Mouse (Mus musculus) midbrain, postnatal 0 days (tissue): ENCODE measurements around the gene 1700080O16Rik. TPM values are rescaled to one million over a fixed set of nuclear protein-coding genes. Genes with fewer than 3 reads are reported as not detected.

Experiments
- ATAC-seq: fragments of 200-750 bp; cut with Nextera tagmentation; 2 replicates; pipeline ENCODE4 v1.8.0; 2017; ENCODE audit warnings: moderate number of reproducible peaks, mild to moderate bottlenecking, moderate TSS enrichment, moderate library complexity; ENCODE audit not compliant: low FRiP score
- DNase-seq: peaks from one replicate; pipeline ENCODE4 v3.0.0-alpha.2; 2015; ENCODE audit warnings: low spot score
- H3K27ac ChIP-seq: fragments of 300-500 bp; sonication (generic); 2 replicates; pipeline ENCODE4 v1.5.1; 2014; ENCODE audit warnings: low read depth, mild to moderate bottlenecking, low read length, mixed read lengths
- H3K27me3 ChIP-seq: fragments of 300-500 bp; sonication (generic); 2 replicates; pipeline ENCODE4 v1.6.1; 2014; ENCODE audit warnings: low read length, control low read depth, mixed read lengths; ENCODE audit not compliant: insufficient read depth
- H3K36me3 ChIP-seq: fragments of 300-500 bp; sonication (generic); 2 replicates; pipeline ENCODE4 v1.6.1; 2014; ENCODE audit warnings: low read length, control low read depth, mixed read lengths; ENCODE audit not compliant: insufficient read depth
- H3K4me1 ChIP-seq: fragments of 300-500 bp; sonication (generic); 2 replicates; pipeline ENCODE4 v1.6.1; 2014; ENCODE audit warnings: mild to moderate bottlenecking, control low read depth, antibody characterized with exemption, low read length, mixed read lengths; ENCODE audit not compliant: insufficient read depth
- H3K4me2 ChIP-seq: fragments of 300-500 bp; sonication (generic); 2 replicates; pipeline ENCODE4 v1.6.1; 2014; ENCODE audit warnings: low read depth, mild to moderate bottlenecking, low read length, mixed read lengths; ENCODE audit not compliant: poor library complexity, severe bottlenecking
- H3K4me3 ChIP-seq: fragments of 300-500 bp; sonication (generic); 2 replicates; pipeline ENCODE4 v1.5.1; 2014; ENCODE audit warnings: low read depth, mild to moderate bottlenecking, low read length, moderate library complexity
- H3K9ac ChIP-seq: fragments of 300-500 bp; sonication (generic); replicated peaks from 2 replicates; pipeline ENCODE4 v1.6.1; 2014; ENCODE audit warnings: mild to moderate bottlenecking, low read length, moderate library complexity, mixed read lengths; ENCODE audit not compliant: poor library complexity, severe bottlenecking
- H3K9me3 ChIP-seq: fragments of 300-500 bp; sonication (generic); 2 replicates; pipeline ENCODE4 v1.6.1; 2016; ENCODE audit warnings: low read length, control low read depth
- CTCF ChIP-seq: IDR thresholded peaks from 2 replicates; pipeline ENCODE4 v1.5.1; 2016; ENCODE audit warnings: antibody characterized with exemption, mild to moderate bottlenecking
- WGBS: fragments of 180-500 bp; shearing (Covaris S2); extraction: QIAGEN DNeasy Blood & Tissue Kit; methylation state at CpG from one replicate; pipeline ENCODE4 v1.1.7; 2014; 5-methylcytosine and 5-hydroxymethylcytosine counted together
- polyA plus RNA-seq: library from polyadenylated mRNA; unstranded; fragments of >200 nt; fragmentation: Nextera tagmentation; extraction: Ambion mirVana; gene quantifications from 2 replicates; pipeline ENCODE4 v1.2.1, GENCODE M21; 2015
- total RNA-seq: library from RNA; depleted of rRNA; stranded (reverse); fragments of >200 nt; gene quantifications from 2 replicates; pipeline ENCODE4 v1.2.3, GENCODE M21; 2014; rRNA removed

1700080O16Rik gene
- total and polyA plus RNA-seq, 2 experiments from 2014 or later: not detected

- Histone ChIP-seq H3K4me1 (no peaks in the 10 kb centered on the region), H3K4me2 (no peak overlapping the region), H3K27me3 (no peaks in the 10 kb centered on the region), H3K9me3 (no peaks in the 10 kb centered on the region), H3K27ac (no peak overlapping the region), H3K36me3 (no peaks in the 10 kb centered on the region), H3K4me3 (no peak overlapping the region), H3K9ac (no peak overlapping the region)
- DNase-seq: no peak
- no peak for ATAC-seq
- WGBS: 83% methylated on average over 3 of the region's 3 CpGs
- no peak for TF ChIP-seq CTCF
These were observed 24.5 kb downstream of the 1700080O16Rik start for GRCm38 (mm10) chrX:51948071-51948470.

- Histone ChIP-seq H3K4me1 (no peaks in the 10 kb centered on the region), H3K27ac (no peak overlapping the region), H3K4me2 (no peak overlapping the region), H3K4me3 (no peak overlapping the region), H3K36me3 (no peaks in the 10 kb centered on the region), H3K9ac (no peak overlapping the region), H3K9me3 (no peaks in the 10 kb centered on the region), H3K27me3 (no peaks in the 10 kb centered on the region)
- DNase-seq: no peak
- no peak for ATAC-seq
- WGBS: 60% methylated on average over 5 of the region's 5 CpGs
- no peak for TF ChIP-seq CTCF
These were observed 34.5 kb downstream of the 1700080O16Rik start for GRCm38 (mm10) chrX:51938076-51938475.

GRCm38 (mm10) chrX:51919091-51919490 is 53.5 kb downstream of the 1700080O16Rik start:
- DNase-seq (no peak), ATAC-seq (no peak)
- no peak overlapping the region for H3K27ac ChIP-seq
- H3K4me2 ChIP-seq: no peak overlapping the region
- no peak overlapping the region for H3K9ac ChIP-seq
- H3K9me3 ChIP-seq: no peaks in the 10 kb centered on the region
- 84% methylated on average over 4 of the region's 4 CpGs for WGBS
- H3K4me3 ChIP-seq: no peak overlapping the region
- no peaks in the 10 kb centered on the region for H3K4me1 ChIP-seq
- H3K27me3 ChIP-seq: no peaks in the 10 kb centered on the region
- TF ChIP-seq CTCF: no peak
- no peaks in the 10 kb centered on the region for H3K36me3 ChIP-seq

Other genes starting within 250 kb of the 1700080O16Rik start
- gene Usp26, start 171.5 kb downstream of the 1700080O16Rik start, total RNA-seq: not detected in 2 replicates
- not detected in 2 replicates for gene Usp26, start 171.5 kb downstream of the 1700080O16Rik start, polyA plus RNA-seq
- gene Gpc4, start 192.5 kb upstream of the 1700080O16Rik start, total RNA-seq: 1.6 and 4.1 TPM in 2 replicates
- 7.2 and 7.6 TPM in 2 replicates for gene Gpc4, start 192.5 kb upstream of the 1700080O16Rik start, polyA plus RNA-seq